Mouse (Mus musculus) forebrain, postnatal 0 days (tissue): Measurements from ENCODE around the gene Nfia. TPM values are rescaled to one million over a fixed set of nuclear protein-coding genes. Genes with fewer than 3 reads are reported as not detected.

Experiments
- ATAC-seq: fragments of 200-750 bp; cut with Nextera tagmentation; 2 replicates; pipeline ENCODE4 v1.8.0; 2017; ENCODE audit warnings: mild to moderate bottlenecking, moderate library complexity
- DNase-seq: peaks from one replicate; pipeline ENCODE4 v3.0.0-alpha.2; 2015
- H3K27ac ChIP-seq: fragments of 300-500 bp; sonication (generic); 2 replicates; pipeline ENCODE4 v1.5.1; 2014; ENCODE audit warnings: low read depth, mild to moderate bottlenecking, antibody characterized with exemption, low read length, moderate library complexity, mixed read lengths
- H3K27me3 ChIP-seq: fragments of 300-500 bp; sonication (generic); 2 replicates; pipeline ENCODE4 v1.6.1; 2014; ENCODE audit warnings: mild to moderate bottlenecking, low read length, mixed read lengths; ENCODE audit not compliant: insufficient read depth
- H3K36me3 ChIP-seq: fragments of 300-500 bp; sonication (generic); 2 replicates; pipeline ENCODE4 v1.6.1; 2014; ENCODE audit warnings: mild to moderate bottlenecking, moderate library complexity; ENCODE audit not compliant: insufficient read depth
- H3K4me1 ChIP-seq: fragments of 300-500 bp; sonication (generic); 2 replicates; pipeline ENCODE4 v1.6.1; 2014; ENCODE audit warnings: antibody characterized with exemption; ENCODE audit not compliant: insufficient read depth
- H3K4me2 ChIP-seq: fragments of 300-500 bp; sonication (generic); 2 replicates; pipeline ENCODE4 v1.6.1; 2014; ENCODE audit warnings: low read depth, mild to moderate bottlenecking, moderate library complexity
- H3K4me3 ChIP-seq: fragments of 300-500 bp; sonication (generic); 2 replicates; pipeline ENCODE4 v1.5.1; 2014; ENCODE audit warnings: low read depth, low read length, mixed read lengths
- H3K9ac ChIP-seq: fragments of 300-500 bp; sonication (generic); 2 replicates; pipeline ENCODE4 v1.6.1; 2014; ENCODE audit warnings: mild to moderate bottlenecking
- H3K9me3 ChIP-seq: fragments of 300-500 bp; sonication (generic); 2 replicates; pipeline ENCODE4 v1.6.1; 2016; ENCODE audit warnings: low read length
- CTCF ChIP-seq: sonication (generic); IDR thresholded peaks from 2 replicates; pipeline ENCODE4 v1.5.1; 2016; ENCODE audit warnings: antibody characterized with exemption, control low read depth, low read depth
- WGBS: fragments of 180-500 bp; shearing (Covaris S2); extraction: QIAGEN DNeasy Blood & Tissue Kit; methylation state at CpG from one replicate; pipeline ENCODE4 v1.1.7; 2014; 5-methylcytosine and 5-hydroxymethylcytosine counted together
- polyA plus RNA-seq: library from polyadenylated mRNA; unstranded; fragments of >200 nt; fragmentation: Nextera tagmentation; extraction: Ambion mirVana; gene quantifications from 2 replicates; pipeline ENCODE4 v1.2.1, GENCODE M21; 2015
- total RNA-seq: library from RNA; depleted of rRNA; stranded (reverse); fragments of >200 nt; gene quantifications from 2 replicates; pipeline ENCODE4 v1.2.3, GENCODE M21; 2014

Nfia gene
- total and polyA plus RNA-seq, 2 experiments from 2014 or later, result 44.1 to 57.5 TPM

DNA sequence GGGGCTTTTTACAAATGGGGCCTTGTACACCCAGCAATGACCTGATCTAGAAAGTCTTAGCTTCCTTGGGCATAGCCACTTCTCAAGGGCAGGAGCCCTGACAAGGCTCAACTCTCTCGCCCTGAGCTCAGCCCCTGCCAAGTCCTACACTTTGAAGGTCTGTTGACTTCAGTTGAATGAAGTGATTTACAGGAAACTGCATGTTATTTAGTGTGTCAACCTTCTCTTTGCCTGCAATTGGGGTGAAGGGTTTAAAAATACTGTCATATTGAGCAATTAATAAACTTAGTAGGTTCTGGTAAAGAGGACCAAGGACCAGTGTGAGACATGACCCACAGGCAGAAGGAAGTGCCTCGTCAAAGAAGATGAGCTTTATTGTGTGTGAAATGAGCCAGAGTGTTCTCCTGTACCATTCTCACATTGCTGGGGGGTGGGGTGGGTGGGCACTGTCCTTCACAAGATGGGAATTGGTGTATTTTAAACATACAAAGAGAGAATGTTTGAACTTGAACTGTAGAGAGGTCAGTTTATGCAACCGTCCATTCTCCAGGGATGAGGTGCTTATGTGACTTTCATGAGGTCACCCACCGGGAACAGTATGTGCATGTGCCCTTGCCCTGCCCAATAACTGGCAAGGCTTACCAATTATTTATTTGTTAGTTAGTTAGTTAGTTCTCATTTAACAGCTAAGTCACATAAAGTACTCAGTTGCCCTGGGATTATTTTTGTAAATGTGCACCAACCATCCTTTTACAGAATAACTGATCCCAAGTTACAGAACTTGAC, 48.1 kb downstream of the Nfia start:
- Histone ChIP-seq H3K4me1 (peaks cover 4% of the 10 kb centered on the region; the same call in 1 of the 2 replicates), H3K4me2 (no peak overlapping the region)
- no peak for TF ChIP-seq CTCF

DNA sequence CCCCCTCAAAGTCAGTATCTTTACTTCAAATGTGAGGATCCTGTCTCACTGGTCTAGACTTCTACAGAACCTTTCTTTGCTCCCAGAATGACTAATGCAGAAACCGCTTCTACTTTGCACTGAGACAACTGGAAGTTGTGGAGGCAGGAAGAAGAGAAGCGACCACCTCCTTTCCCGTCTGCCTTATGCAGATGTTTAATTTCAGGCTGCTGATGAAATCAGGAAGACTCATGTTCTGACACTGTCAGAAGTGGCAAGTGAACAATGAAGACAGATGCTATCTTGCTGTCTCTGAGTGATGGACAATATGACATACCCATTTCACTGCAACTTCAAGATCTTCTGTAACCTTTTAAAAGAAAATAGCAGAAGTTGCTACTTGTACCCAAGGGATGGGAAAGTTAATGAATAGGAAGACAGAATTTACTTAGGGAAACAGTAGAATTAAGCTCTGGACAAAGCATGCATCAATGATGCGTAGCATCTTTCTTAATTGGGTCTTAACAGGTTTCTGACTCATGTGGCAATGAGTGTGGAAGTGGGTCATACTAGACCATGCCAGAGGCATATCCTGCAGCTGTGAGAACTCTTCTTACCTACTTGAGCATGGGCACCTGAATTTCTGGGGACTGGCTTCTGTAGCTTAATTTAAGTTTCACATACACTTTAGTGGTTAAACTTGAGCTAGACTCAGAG, 49.2 kb downstream of the Nfia start:
- no peak for ATAC-seq
- no peak overlapping the region for H3K27ac ChIP-seq
- H3K9me3 ChIP-seq, result no peaks in the 10 kb centered on the region
- no peaks in the 10 kb centered on the region for H3K27me3 ChIP-seq
- TF ChIP-seq CTCF, result no peak
- H3K4me1 ChIP-seq, result peaks cover 4% of the 10 kb centered on the region; the same call in 1 of the 2 replicates
- H3K9ac ChIP-seq, result no peak overlapping the region
- 89% methylated on average over 4 of the region's 4 CpGs for WGBS
- DNase-seq, result no peak
- H3K4me3 ChIP-seq, result no peak overlapping the region
- no peak overlapping the region for H3K4me2 ChIP-seq
- H3K36me3 ChIP-seq, result no peaks in the 10 kb centered on the region

More for the DNA sequence above, 48.1 kb downstream of the Nfia start:
- Histone ChIP-seq H3K36me3 (no peaks in the 10 kb centered on the region), H3K27ac (no peak overlapping the region), H3K27me3 (no peaks in the 10 kb centered on the region), H3K9ac (no peak overlapping the region), H3K9me3 (no peaks in the 10 kb centered on the region), H3K4me3 (no peak overlapping the region)
- no peak for DNase-seq
- no peak for ATAC-seq
- 73% methylated on average over 4 of the region's 4 CpGs for WGBS

GRCm38 (mm10) chr4:97823512-97823911, 51.0 kb downstream of the Nfia start:
- H3K36me3 ChIP-seq, result no peaks in the 10 kb centered on the region
- WGBS, result 66% methylated on average over 6 of the region's 6 CpGs
- H3K4me1 ChIP-seq, result no peaks in the 10 kb centered on the region
- DNase-seq (no peak), ATAC-seq (no peak)
- H3K4me2 ChIP-seq, result no peak overlapping the region
- no peak overlapping the region for H3K4me3 ChIP-seq
- no peaks in the 10 kb centered on the region for H3K9me3 ChIP-seq
- no peak for TF ChIP-seq CTCF
- no peak overlapping the region for H3K27ac ChIP-seq
- no peak overlapping the region for H3K9ac ChIP-seq
- H3K27me3 ChIP-seq, result no peaks in the 10 kb centered on the region

- H3K4me2 ChIP-seq, result no peak overlapping the region
- no peak for DNase-seq
- H3K4me3 ChIP-seq, result no peak overlapping the region
- H3K36me3 ChIP-seq, result no peaks in the 10 kb centered on the region
- no peak for TF ChIP-seq CTCF
- peak; percentile 40; the same call in 1 of the 2 replicates for ATAC-seq
- H3K9me3 ChIP-seq, result no peaks in the 10 kb centered on the region
- no peaks in the 10 kb centered on the region for H3K4me1 ChIP-seq
- no peak overlapping the region for H3K27ac ChIP-seq
- H3K9ac ChIP-seq, result no peak overlapping the region
- 28% methylated on average over 4 of the region's 4 CpGs for WGBS
- H3K27me3 ChIP-seq, result no peaks in the 10 kb centered on the region
These were observed 51.9 kb downstream of the Nfia start for GRCm38 (mm10) chr4:97824451-97824850.

GRCm38 (mm10) chr4:97825432-97825831, 52.9 kb downstream of the Nfia start:
- 44% methylated on average over 4 of the region's 4 CpGs for WGBS
- no peak for ATAC-seq
- no peaks in the 10 kb centered on the region for H3K4me1 ChIP-seq

GRCm38 (mm10) chr4:97825841-97826240, 53.3 kb downstream of the Nfia start:
- Histone ChIP-seq H3K9me3 (no peaks in the 10 kb centered on the region), H3K36me3 (no peaks in the 10 kb centered on the region), H3K9ac (no peak overlapping the region), H3K4me2 (no peak overlapping the region), H3K4me3 (no peak overlapping the region), H3K4me1 (no peaks in the 10 kb centered on the region), H3K27ac (no peak overlapping the region), H3K27me3 (no peaks in the 10 kb centered on the region)
- DNase-seq, result no peak
- TF ChIP-seq CTCF, result no peak
- ATAC-seq, result no peak
- WGBS, result 46% methylated on average over 4 of the region's 4 CpGs

More at GRCm38 (mm10) chr4:97825432-97825831, 52.9 kb downstream of the Nfia start:
- H3K4me2 ChIP-seq, result no peak overlapping the region
- no peak for DNase-seq
- H3K27me3 ChIP-seq, result no peaks in the 10 kb centered on the region
- no peaks in the 10 kb centered on the region for H3K9me3 ChIP-seq
- TF ChIP-seq CTCF, result no peak
- no peak overlapping the region for H3K9ac ChIP-seq
- H3K36me3 ChIP-seq, result no peaks in the 10 kb centered on the region
- H3K4me3 ChIP-seq, result no peak overlapping the region
- H3K27ac ChIP-seq, result no peak overlapping the region

- ATAC-seq, result no peak
- no peaks in the 10 kb centered on the region for H3K36me3 ChIP-seq
- H3K9ac ChIP-seq, result no peak overlapping the region
- H3K4me3 ChIP-seq, result no peak overlapping the region
- no peak overlapping the region for H3K27ac ChIP-seq
- no peaks in the 10 kb centered on the region; the same call in 1 of the 2 replicates for H3K4me1 ChIP-seq
- no peaks in the 10 kb centered on the region for H3K27me3 ChIP-seq
- TF ChIP-seq CTCF, result no peak
- 27% methylated on average over 6 of the region's 6 CpGs for WGBS
- H3K9me3 ChIP-seq, result no peaks in the 10 kb centered on the region
- H3K4me2 ChIP-seq, result no peak overlapping the region
- no peak for DNase-seq
These were observed 54.6 kb downstream of the Nfia start for GRCm38 (mm10) chr4:97827115-97827514.
